Mouse (Mus musculus): ENCODE results near the gene Slc27a1.
A peak's percentile ranks its signal among the peaks of the same experiment; 100 is the strongest.

Gene Slc27a1

DNA sequence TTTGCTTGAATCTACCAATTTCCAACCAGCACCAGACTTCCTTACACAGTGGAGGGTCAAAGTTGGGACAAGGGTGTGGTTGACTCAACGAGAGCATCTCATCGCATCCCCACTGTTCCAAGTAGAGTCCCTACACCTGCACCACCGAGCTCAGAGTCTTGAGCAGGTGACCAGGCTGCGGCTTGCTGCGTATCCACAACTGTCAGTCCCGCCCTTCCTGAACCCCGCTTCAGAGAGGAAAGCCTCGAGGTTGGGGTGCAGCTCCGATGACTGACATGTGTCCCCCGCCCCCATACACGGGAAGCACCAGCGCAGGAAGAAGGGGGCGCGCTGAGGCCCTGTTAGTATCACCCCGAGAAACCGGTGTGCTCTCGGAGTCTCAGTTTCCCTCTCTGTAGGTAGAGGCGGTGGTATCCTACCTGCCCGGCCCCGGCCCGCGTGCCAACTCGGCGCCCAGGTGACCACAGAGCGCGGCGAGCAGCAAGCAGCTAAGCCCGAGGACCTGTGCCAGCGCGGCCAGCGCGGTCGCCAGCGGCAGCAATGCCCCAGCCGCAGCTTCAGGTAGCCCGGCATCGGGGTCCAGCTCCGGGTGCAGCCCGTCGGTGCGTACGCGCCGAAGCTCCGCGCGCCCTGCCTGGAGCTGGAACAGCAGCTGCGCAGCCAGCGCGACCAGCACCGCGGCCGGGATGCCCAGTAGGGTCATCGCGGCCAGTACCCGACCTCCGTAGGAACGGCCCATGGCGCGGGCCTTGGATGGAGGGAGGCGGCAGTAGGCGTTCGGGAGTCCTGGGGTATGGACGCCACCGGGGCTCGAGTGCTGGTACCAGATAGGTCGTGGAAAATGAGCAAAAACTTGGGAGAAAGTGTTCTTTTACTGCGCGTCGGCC is 10.4 kb upstream of the Slc27a1 start, which contains the start of gene Tmem221:
Gene Tmem221, minus strand, starts transcription at position 801 of the 887 bp plus-strand sequence.
- DNase-seq (ENCODE audit: low read depth), result no peak

GRCm38 (mm10) chr8:71558958-71559690 is 9.6 kb upstream of the Slc27a1 start:
- peak; percentile 85 for DNase-seq (ENCODE audit: low read depth)

DNA sequence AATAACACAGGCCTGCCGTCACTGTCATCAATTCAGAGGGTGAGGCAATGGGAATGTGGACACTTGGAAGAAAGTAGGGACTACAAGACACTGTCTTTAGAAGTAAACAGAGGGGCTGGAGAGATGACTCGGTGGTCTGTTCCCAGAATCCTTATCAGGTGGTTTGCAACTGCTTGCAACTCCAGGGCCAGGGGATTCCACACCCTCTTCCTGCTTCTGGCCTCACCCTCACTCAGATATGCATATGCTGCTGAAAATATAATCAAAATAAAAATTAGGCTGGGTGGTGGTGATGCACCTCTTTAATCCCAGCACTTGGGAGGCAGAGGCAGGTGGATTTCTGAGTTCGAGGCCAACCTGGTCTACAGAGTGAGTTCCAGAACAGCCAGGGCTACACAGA is 8.6 kb upstream of the Slc27a1 start:
- no peak for DNase-seq (ENCODE audit: low read depth)

DNA sequence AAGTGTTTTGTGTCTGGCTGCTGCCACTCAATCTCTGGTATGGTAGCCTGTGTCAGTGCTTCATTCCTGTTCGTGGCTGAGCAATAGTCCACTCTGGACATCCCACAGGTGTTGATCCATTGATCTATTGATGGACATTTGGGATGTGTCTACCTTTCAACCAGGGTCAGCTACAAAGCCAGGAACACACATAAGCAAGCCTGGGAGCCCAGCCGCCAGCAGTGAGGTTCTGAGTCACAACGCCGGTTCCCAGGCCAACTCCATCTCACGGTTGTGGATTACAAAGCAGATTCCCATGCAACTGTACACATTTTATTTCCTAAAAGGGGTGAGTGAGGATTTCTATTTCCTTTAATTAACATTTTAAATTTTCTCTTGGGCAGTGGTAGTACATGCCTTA is 7.9 kb upstream of the Slc27a1 start:
- no peak for DNase-seq (ENCODE audit: low read depth)

GRCm38 (mm10) chr8:71561401-71561800 is 7.3 kb upstream of the Slc27a1 start:
- DNase-seq (ENCODE audit: low read depth), result peak; percentile 70

DNA sequence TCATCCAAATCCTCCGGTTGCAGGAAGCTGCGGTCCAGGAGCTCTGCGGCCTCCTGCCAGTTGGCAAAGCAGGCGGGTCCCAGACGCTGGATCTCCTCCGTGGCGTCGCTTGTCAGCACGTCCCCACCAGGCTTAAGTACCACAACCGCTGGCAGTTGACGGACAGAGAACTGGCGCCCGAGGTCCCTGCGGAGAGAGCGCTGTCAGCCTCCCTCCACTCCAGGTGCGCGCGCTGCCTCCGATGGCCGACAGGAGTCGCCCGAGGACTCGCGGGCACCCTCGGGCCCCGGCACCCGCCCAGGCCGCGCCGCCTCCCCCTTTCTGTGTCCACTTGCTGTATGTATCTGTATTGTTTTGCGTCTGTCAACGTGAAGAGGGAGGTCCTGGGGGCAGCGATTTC is 5.9 kb upstream of the Slc27a1 start:
- DNase-seq (ENCODE audit: low read depth), result no peak

DNA sequence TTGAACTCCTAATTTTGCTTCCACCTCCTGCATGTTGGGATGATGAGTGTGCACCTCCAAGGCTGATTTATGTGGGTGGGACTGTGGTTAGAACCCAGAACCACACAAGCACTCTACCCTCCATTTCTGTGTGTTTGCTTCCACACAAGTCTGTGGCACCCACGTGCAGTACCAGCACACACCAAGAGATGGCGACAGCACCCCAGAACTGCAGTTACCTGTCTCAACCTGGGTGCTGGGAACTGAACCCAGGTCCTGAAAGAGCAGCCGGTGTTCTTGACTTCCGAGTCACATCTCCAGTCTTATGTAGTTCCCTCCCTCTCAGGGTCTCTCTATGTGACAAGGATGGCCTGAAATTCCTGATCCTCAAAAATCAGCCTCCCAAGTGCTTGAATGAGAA is 4.7 kb upstream of the Slc27a1 start:
- DNase-seq (ENCODE audit: low read depth), result no peak

DNA sequence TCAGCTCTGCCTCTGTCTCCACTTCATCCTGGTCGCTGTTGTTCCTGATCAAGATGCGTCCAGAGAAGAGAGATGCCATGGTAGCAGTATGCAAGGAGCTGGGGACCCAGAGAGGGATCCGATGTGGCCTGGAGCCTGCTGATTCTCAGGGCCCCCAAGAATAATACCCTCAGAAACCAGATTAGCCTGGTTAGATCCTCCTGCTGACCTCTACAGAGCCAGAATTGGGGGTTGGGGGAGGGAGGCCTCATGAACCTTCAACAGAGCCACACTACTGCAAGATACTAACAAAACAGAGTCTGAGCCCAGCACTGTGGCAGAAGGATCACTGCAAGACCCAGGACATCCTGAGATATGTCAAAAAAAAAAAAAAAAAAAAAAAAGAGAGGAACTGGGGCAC is 2.2 kb upstream of the Slc27a1 start, which contains the start of gene Nxnl1:
Gene Nxnl1, minus strand, starts transcription at position 101 of the 400 bp plus-strand sequence.
- no peak for DNase-seq (ENCODE audit: low read depth)

DNA sequence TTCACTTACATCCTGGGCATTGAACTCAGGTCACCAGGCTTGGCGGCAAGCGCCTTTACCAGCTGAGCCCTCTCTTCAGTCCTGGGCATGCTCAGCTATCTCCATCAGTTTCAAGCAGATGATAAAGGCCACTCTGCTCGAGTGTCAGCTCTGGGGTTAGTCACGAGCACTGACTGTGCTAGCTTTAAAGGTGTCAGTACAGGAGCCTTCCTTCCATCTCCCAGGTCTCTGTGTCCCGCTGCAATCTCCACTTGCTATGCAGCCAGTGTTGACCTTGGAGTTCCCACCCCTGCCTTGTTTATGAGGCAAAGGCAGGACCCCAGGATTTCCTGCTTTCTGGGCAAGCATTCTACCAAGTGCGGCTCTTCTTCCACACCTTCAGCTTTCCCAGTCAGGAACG is 1.1 kb upstream of the Slc27a1 start:
- DNase-seq (ENCODE audit: low read depth), result no peak

DNA sequence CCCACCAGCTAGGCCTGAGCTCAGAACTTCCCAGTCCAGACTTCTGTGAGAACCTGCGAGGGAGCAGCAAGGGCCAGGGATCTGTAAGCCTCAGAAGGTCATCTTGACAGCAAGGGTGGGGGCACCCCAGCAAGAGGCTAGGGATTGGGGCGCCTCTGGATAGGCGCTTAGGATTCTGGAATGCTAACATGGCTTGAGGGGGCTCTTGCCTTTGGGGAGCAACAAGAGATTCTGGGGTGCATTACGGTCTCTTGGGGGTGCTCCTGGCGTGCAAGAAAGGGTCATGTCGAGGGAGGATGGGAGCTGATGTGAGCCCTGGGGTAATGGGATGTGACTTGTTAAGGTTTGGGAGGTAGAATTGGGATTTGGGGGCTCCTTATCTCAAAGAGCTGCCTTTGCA is 259 bp downstream of the Slc27a1 start:
- DNase-seq (ENCODE audit: low read depth), result no peak

- DNase-seq (ENCODE audit: low read depth), result no peak
Measured at GRCm38 (mm10) chr8:71569366-71570290, 946 bp downstream of the Slc27a1 start.

DNA sequence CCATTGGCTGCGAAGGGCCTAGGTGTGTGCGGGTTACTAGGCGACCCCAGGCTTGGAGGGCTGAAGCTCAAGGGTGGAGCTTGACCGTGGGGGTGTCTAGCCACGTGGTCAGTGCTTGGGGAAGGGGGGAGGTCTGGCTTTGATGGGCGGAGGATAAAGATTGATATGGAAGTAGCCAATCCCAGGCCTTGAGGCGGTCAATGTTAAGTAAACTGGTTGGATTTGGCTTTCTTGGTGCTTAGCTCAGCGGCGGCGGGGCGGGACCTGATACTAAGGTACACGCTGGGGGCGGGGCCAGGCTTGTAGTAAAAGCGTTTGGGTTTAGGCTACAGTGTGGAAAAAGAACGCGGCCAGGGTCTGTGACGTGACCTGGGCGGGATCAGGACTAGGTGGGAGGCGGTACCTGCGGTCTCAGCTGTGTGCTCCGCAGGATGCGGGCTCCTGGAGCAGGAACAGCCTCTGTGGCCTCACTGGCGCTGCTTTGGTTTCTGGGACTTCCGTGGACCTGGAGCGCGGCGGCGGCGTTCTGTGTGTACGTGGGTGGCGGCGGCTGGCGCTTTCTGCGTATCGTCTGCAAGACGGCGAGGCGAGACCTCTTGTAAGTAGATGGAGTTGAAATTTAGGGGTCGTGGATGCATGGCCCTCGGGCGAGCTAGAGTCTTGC is 1.7 kb downstream of the Slc27a1 start:
- DNase-seq (ENCODE audit: low read depth), result peak; percentile 72

DNA sequence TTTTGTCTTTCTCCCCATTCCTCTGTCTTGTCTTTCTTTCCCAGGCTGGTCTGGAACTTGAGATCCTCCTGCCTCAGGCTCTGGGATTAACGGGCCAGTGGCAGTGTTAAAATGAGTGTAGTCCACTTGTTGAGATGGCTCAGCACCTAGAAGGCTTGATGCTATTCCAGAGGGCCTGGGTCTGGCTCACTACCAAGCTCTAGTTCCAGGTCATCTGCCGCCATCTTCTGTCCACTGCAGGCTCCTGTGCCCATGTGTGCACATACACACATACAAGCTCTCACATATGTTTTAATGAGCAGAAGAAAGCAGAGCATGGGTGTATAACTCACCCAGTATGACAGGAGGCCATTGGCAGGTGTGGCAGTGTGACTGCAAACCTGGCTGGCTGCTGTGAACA is 3.4 kb downstream of the Slc27a1 start:
- DNase-seq (ENCODE audit: low read depth), result no peak

- no peak for DNase-seq (ENCODE audit: low read depth)
Measured at GRCm38 (mm10) chr8:71572847-71573633, 4.4 kb downstream of the Slc27a1 start.

- DNase-seq (ENCODE audit: low read depth), result no peak
Measured at GRCm38 (mm10) chr8:71574426-71574825, 5.7 kb downstream of the Slc27a1 start.

GRCm38 (mm10) chr8:71575020-71575419 is 6.3 kb downstream of the Slc27a1 start:
- no peak for DNase-seq (ENCODE audit: low read depth)

- no peak for DNase-seq (ENCODE audit: low read depth)
Measured at GRCm38 (mm10) chr8:71577856-71578387, 9.2 kb downstream of the Slc27a1 start.

DNA sequence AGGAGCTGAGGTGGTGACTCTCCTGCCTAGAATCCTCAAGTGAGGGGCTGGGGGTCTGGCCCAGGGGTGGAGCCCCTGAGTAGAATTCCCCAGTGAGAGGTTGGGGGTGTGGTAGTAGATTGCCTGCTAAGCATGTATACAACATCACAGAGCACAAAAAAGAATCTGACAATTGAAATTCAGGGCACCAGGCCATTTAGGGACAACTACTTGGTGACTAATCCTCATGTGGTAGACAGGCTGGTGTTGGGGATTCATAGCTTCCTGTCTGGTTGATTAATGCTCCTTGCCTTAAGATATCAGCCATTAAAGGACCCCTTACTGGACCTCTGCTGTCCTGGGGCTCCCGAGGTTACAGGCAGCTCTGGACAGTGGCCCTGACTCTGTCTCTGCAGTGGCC is 10.3 kb downstream of the Slc27a1 start:
- DNase-seq (ENCODE audit: low read depth), result no peak

- no peak for DNase-seq (ENCODE audit: low read depth)
Measured at GRCm38 (mm10) chr8:71579476-71579875, 10.8 kb downstream of the Slc27a1 start.

DNA sequence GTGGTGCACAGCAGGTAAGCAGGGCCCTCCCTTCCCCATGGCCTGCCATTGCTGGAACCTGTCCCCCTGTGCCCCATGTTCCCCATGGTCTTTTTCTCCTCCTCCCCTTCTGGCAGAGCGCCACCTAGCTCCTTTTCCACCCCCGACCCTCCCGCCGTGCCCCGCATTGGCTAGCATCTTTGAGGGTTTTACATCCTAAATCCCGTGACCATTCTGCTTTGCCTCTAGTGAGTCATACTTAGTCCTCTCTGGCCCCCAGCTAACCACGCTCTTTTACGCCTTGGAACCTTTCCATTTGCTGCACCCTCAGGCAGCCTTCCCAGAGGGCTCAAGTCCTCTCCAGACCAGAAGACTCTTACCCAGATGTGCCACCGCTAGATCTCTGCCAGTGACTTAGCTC is 11.5 kb downstream of the Slc27a1 start:
- DNase-seq (ENCODE audit: low read depth), result no peak

Measured in c-Kit-positive CD71-positive TER-119-negative erythroid progenitor cells, embryonic 14.5 days (primary cell).